Mouse (Mus musculus) myocyte (in vitro differentiated cells): ENCODE measurements around the gene Ttc9b. TPM values are rescaled to one million over a fixed set of nuclear protein-coding genes. Genes with fewer than 3 reads are reported as not detected.

Experiments
- H3K27me3 ChIP-seq: one replicate; pipeline ENCODE4 v1.6.1; 2011; ENCODE audit not compliant: control insufficient read depth, insufficient read depth, insufficient read length
- H3K36me3 ChIP-seq: one replicate; pipeline ENCODE4 v1.6.1; 2011; ENCODE audit not compliant: control insufficient read depth, insufficient read depth
- H3K4me2 ChIP-seq: one replicate; pipeline ENCODE4 v1.6.1; 2011; ENCODE audit warnings: low read depth, control low read depth
- H3K4me3 ChIP-seq: one replicate; pipeline ENCODE4 v1.5.1; 2011; ENCODE audit warnings: mild to moderate bottlenecking, control low read depth, moderate library complexity
- H3K79me2 ChIP-seq: one replicate; pipeline ENCODE4 v1.6.1; 2011; ENCODE audit not compliant: control insufficient read depth, insufficient read depth
- H3ac ChIP-seq: one replicate; pipeline ENCODE4 v1.6.1; 2011; ENCODE audit not compliant: control insufficient read depth, insufficient read length
- CEBPB ChIP-seq: IDR thresholded peaks from 2 replicates; pipeline ENCODE4 v1.6.1; 2011; ENCODE audit warnings: mild to moderate bottlenecking, moderate library complexity; ENCODE audit not compliant: poor library complexity, insufficient read depth, severe bottlenecking
- E2F4 ChIP-seq: IDR thresholded peaks from one replicate; pipeline ENCODE4 v1.6.1; 2011; ENCODE audit warnings: mild to moderate bottlenecking, control low read depth, moderate library complexity; ENCODE audit not compliant: insufficient read depth
- MAX ChIP-seq: IDR thresholded peaks from one replicate; pipeline ENCODE4 v1.6.1; 2011; ENCODE audit warnings: low read depth, mild to moderate bottlenecking, control low read depth
- MYOD1 ChIP-seq, 3 experiments: IDR thresholded peaks; one replicate each; pipeline ENCODE4 v1.6.1; 2011; ENCODE audit warnings: control low read depth in 2 of 3, low read depth in 2 of 3, mild to moderate bottlenecking in 2 of 3, moderate library complexity in 1 of 3; ENCODE audit not compliant: insufficient read length in 2 of 3, control insufficient read depth in 1 of 3
- MYOG ChIP-seq, 3 experiments: IDR thresholded peaks; one replicate each; pipeline ENCODE4 v1.6.1; 2011; ENCODE audit warnings: control low read depth in 2 of 3, low read depth in 2 of 3, mild to moderate bottlenecking in 2 of 3; ENCODE audit not compliant: insufficient read length in 2 of 3, control insufficient read depth in 1 of 3, insufficient read depth in 1 of 3
- POLR2A ChIP-seq: IDR thresholded peaks from one replicate; pipeline ENCODE4 v1.6.1; 2011; ENCODE audit warnings: low read depth, mild to moderate bottlenecking, control low read depth, moderate library complexity; ENCODE audit not compliant: insufficient read length
- POLR2AphosphoS2 ChIP-seq: IDR thresholded peaks from one replicate; pipeline ENCODE4 v1.6.1; 2011; ENCODE audit warnings: low read depth, control low read depth; ENCODE audit not compliant: insufficient read length
- REST ChIP-seq: IDR thresholded peaks from one replicate; pipeline ENCODE4 v1.6.1; 2011; ENCODE audit warnings: mild to moderate bottlenecking, control low read depth, moderate library complexity; ENCODE audit not compliant: insufficient read depth, insufficient read length
- SRF ChIP-seq: IDR thresholded peaks from one replicate; pipeline ENCODE4 v1.6.1; 2011; ENCODE audit warnings: low read depth; ENCODE audit not compliant: control insufficient read depth, insufficient read length
- TCF12 ChIP-seq: IDR thresholded peaks from one replicate; pipeline ENCODE4 v1.6.1; 2011; ENCODE audit warnings: mild to moderate bottlenecking, control low read depth; ENCODE audit not compliant: poor library complexity, insufficient read depth, severe bottlenecking
- TCF3 ChIP-seq: IDR thresholded peaks from one replicate; pipeline ENCODE4 v1.6.1; 2011; ENCODE audit warnings: low read depth, control low read depth; ENCODE audit not compliant: insufficient read length
- USF1 ChIP-seq: IDR thresholded peaks from one replicate; pipeline ENCODE4 v1.6.1; 2011; ENCODE audit warnings: low read depth, mild to moderate bottlenecking, control low read depth, moderate library complexity
- polyA plus RNA-seq: library from polyadenylated mRNA; unstranded; fragments of >200 nt; fragmentation: generic; extraction: Trizol; gene quantifications from one replicate; pipeline ENCODE4 v1.2.1, GENCODE M21; 2012; ENCODE audit warnings: missing spikeins

Gene Ttc9b
- polyA plus RNA-seq, 1 experiment: 0.20 TPM

- Histone ChIP-seq H3K79me2 (no peaks in the 10 kb centered on the region), H3K27me3 (peaks cover 18% of the 10 kb centered on the region), H3K4me3 (no peak overlapping the region), H3K36me3 (no peaks in the 10 kb centered on the region), H3ac (no peak overlapping the region), H3K4me2 (no peak overlapping the region)
- TF ChIP-seq MYOD1 (IDR thresholded peaks at IDR 0.05; ENCODE audit: control insufficient read depth in 1 of 3, insufficient read length in 2 of 3, low read depth in 2 of 3): no peak
- TF ChIP-seq SRF: no peak
- no peak for TF ChIP-seq USF1
- no peak for TF ChIP-seq POLR2AphosphoS2
- no peak for TF ChIP-seq MAX
- no peak for TF ChIP-seq REST
- no peak for TF ChIP-seq MYOG (IDR thresholded peaks at IDR 0.05; ENCODE audit: control insufficient read depth in 1 of 3, insufficient read depth in 1 of 3, insufficient read length in 2 of 3, low read depth in 2 of 3)
- no peak for TF ChIP-seq E2F4
- no peak for TF ChIP-seq TCF12
These were observed 2.9 kb downstream of the Ttc9b start for GRCm38 (mm10) chr7:27656600-27656999.

GRCm38 (mm10) chr7:27657824-27658395 is 4.2 kb downstream of the Ttc9b start:
- TF ChIP-seq CEBPB: no peak
- no peak for TF ChIP-seq E2F4
- TF ChIP-seq TCF3: no peak
- no peak for TF ChIP-seq POLR2A
- no peak for TF ChIP-seq SRF
- TF ChIP-seq USF1: no peak
- no peak for TF ChIP-seq MYOG (IDR thresholded peaks at IDR 0.05; ENCODE audit: control insufficient read depth in 1 of 3, insufficient read depth in 1 of 3, insufficient read length in 2 of 3, low read depth in 2 of 3)
- TF ChIP-seq TCF12: no peak
- no peak for TF ChIP-seq MAX
- TF ChIP-seq MYOD1 (IDR thresholded peaks at IDR 0.05; ENCODE audit: control insufficient read depth in 1 of 3, insufficient read length in 2 of 3, low read depth in 2 of 3): no peak
- TF ChIP-seq POLR2AphosphoS2: no peak
- TF ChIP-seq REST: no peak
- H3ac ChIP-seq: no peak overlapping the region
- H3K4me2 ChIP-seq: no peak overlapping the region
- no peak overlapping the region for H3K4me3 ChIP-seq
- no peaks in the 10 kb centered on the region for H3K79me2 ChIP-seq
- H3K36me3 ChIP-seq: no peaks in the 10 kb centered on the region
- H3K27me3 ChIP-seq: peaks cover 11% of the 10 kb centered on the region

GRCm38 (mm10) chr7:27658712-27659663 is 5.3 kb downstream of the Ttc9b start:
- Histone ChIP-seq H3K79me2 (no peaks in the 10 kb centered on the region), H3ac (no peak overlapping the region), H3K4me3 (no peak overlapping the region), H3K36me3 (no peaks in the 10 kb centered on the region), H3K27me3 (peaks cover 3% of the 10 kb centered on the region), H3K4me2 (no peak overlapping the region)
- TF ChIP-seq REST (no peak), TCF3 (no peak), TCF12 (no peak), MAX (no peak), CEBPB (no peak), POLR2A (no peak)

- Histone ChIP-seq H3K4me3 (no peak overlapping the region), H3K79me2 (no peaks in the 10 kb centered on the region), H3ac (no peak overlapping the region), H3K27me3 (no peaks in the 10 kb centered on the region), H3K4me2 (no peak overlapping the region), H3K36me3 (no peaks in the 10 kb centered on the region)
- TF ChIP-seq MYOD1 (IDR thresholded peaks at IDR 0.05; ENCODE audit: control insufficient read depth in 1 of 3, insufficient read length in 2 of 3, low read depth in 2 of 3): peak in 2 of 3 experiments; percentile 4 to 69
- TF ChIP-seq TCF12: no peak
- no peak for TF ChIP-seq SRF
- no peak for TF ChIP-seq USF1
- no peak for TF ChIP-seq CEBPB
- TF ChIP-seq MYOG (IDR thresholded peaks at IDR 0.05; ENCODE audit: control insufficient read depth in 1 of 3, insufficient read depth in 1 of 3, insufficient read length in 2 of 3, low read depth in 2 of 3): peak in 2 of 3 experiments; percentile 8 to 66
- TF ChIP-seq POLR2AphosphoS2: no peak
These were observed 8.3 kb downstream of the Ttc9b start for GRCm38 (mm10) chr7:27662038-27662437.
